Mouse (Mus musculus): Measurements from ENCODE around the gene Angel1. TPM values are rescaled to one million over a fixed set of nuclear protein-coding genes. Genes with fewer than 3 reads are reported as not detected.

Gene Angel1
- total and polyA plus RNA-seq, 2 experiments = 1.1 to 5.2 TPM

- no peak overlapping the region for H3K9ac ChIP-seq (ENCODE audit: low read depth, low read length)
- WGBS = 92% methylated on average over 4 of the region's 4 CpGs
- no peak for DNase-seq (ENCODE audit: extremely low read depth, low read depth, low spot score)
Measured at GRCm38 (mm10) chr12:86672105-86672504, 54.2 kb downstream of the Angel1 start.

GRCm38 (mm10) chr12:86668404-86668803 lies 57.9 kb downstream of the Angel1 start:
- no peaks in the 10 kb centered on the region for H3K4me1 ChIP-seq (ENCODE audit: control insufficient read depth, insufficient read depth, low read length)
- no peaks in the 10 kb centered on the region for H3K36me3 ChIP-seq (ENCODE audit: control insufficient read depth, insufficient read depth, low read length)
- no peak overlapping the region for H3K27ac ChIP-seq (replicated peaks; ENCODE audit: insufficient read depth, low read depth, low read length)
- no peaks in the 10 kb centered on the region; the same call in 1 of the 2 replicates for H3K27me3 ChIP-seq (ENCODE audit: control insufficient read depth, insufficient read depth, low read length)
- H3K79me2 ChIP-seq (ENCODE audit: control insufficient read depth, insufficient read depth, low read length) = no peaks in the 10 kb centered on the region
- DNase-seq (ENCODE audit: extremely low read depth, low read depth, low spot score) = no peak
- WGBS = 87% methylated on average over 2 of the region's 2 CpGs
- no peak for TF ChIP-seq POLR2A (IDR thresholded peaks at IDR 0.05; ENCODE audit: extremely low read depth, insufficient read depth, low read length)
- no peak overlapping the region for H3K9ac ChIP-seq (ENCODE audit: low read depth, low read length)
- no peak overlapping the region for H3K4me3 ChIP-seq (ENCODE audit: insufficient read depth, low read depth, low read length)

More at GRCm38 (mm10) chr12:86672105-86672504, 54.2 kb downstream of the Angel1 start:
- H3K36me3 ChIP-seq (ENCODE audit: control insufficient read depth, insufficient read depth, low read length) = no peaks in the 10 kb centered on the region
- H3K4me3 ChIP-seq (ENCODE audit: insufficient read depth, low read depth, low read length) = no peak overlapping the region
- no peaks in the 10 kb centered on the region for H3K79me2 ChIP-seq (ENCODE audit: control insufficient read depth, insufficient read depth, low read length)
- no peak overlapping the region for H3K27ac ChIP-seq (replicated peaks; ENCODE audit: insufficient read depth, low read depth, low read length)
- TF ChIP-seq CTCF (IDR thresholded peaks at IDR 0.05; ENCODE audit: low read depth, low read length) (no peak), POLR2A (IDR thresholded peaks at IDR 0.05; ENCODE audit: extremely low read depth, insufficient read depth, low read length) (no peak)
- peaks cover 2% of the 10 kb centered on the region; the same call in 1 of the 2 replicates for H3K27me3 ChIP-seq (ENCODE audit: control insufficient read depth, insufficient read depth, low read length)
- H3K4me1 ChIP-seq (ENCODE audit: control insufficient read depth, insufficient read depth, low read length) = no peaks in the 10 kb centered on the region

- Histone ChIP-seq H3K9ac (ENCODE audit: low read depth, low read length) (no peak overlapping the region), H3K36me3 (ENCODE audit: control insufficient read depth, insufficient read depth, low read length) (no peaks in the 10 kb centered on the region), H3K27ac (replicated peaks; ENCODE audit: insufficient read depth, low read depth, low read length) (no peak overlapping the region), H3K79me2 (ENCODE audit: control insufficient read depth, insufficient read depth, low read length) (no peaks in the 10 kb centered on the region), H3K4me1 (ENCODE audit: control insufficient read depth, insufficient read depth, low read length) (no peaks in the 10 kb centered on the region), H3K4me3 (ENCODE audit: insufficient read depth, low read depth, low read length) (no peak overlapping the region), H3K27me3 (ENCODE audit: control insufficient read depth, insufficient read depth, low read length) (no peaks in the 10 kb centered on the region)
- DNase-seq (ENCODE audit: extremely low read depth, low read depth, low spot score) = no peak
- TF ChIP-seq POLR2A (IDR thresholded peaks at IDR 0.05; ENCODE audit: extremely low read depth, insufficient read depth, low read length) (no peak), CTCF (IDR thresholded peaks at IDR 0.05; ENCODE audit: low read depth, low read length) (no peak)
- 55% methylated on average over 3 of the region's 3 CpGs for WGBS
Measured at GRCm38 (mm10) chr12:86665656-86666055, 60.6 kb downstream of the Angel1 start.

GRCm38 (mm10) chr12:86660466-86660865 lies 65.8 kb downstream of the Angel1 start:
- H3K79me2 ChIP-seq (ENCODE audit: control insufficient read depth, insufficient read depth, low read length) = no peaks in the 10 kb centered on the region
- no peak for DNase-seq (ENCODE audit: extremely low read depth, low read depth, low spot score)
- H3K36me3 ChIP-seq (ENCODE audit: control insufficient read depth, insufficient read depth, low read length) = no peaks in the 10 kb centered on the region
- no peaks in the 10 kb centered on the region for H3K27me3 ChIP-seq (ENCODE audit: control insufficient read depth, insufficient read depth, low read length)
- WGBS = 59% methylated on average over 2 of the region's 2 CpGs
- H3K4me1 ChIP-seq (ENCODE audit: control insufficient read depth, insufficient read depth, low read length) = peaks cover 4% of the 10 kb centered on the region; the same call in 1 of the 2 replicates
- H3K27ac ChIP-seq (replicated peaks; ENCODE audit: insufficient read depth, low read depth, low read length) = no peak overlapping the region
- H3K4me3 ChIP-seq (ENCODE audit: insufficient read depth, low read depth, low read length) = no peak overlapping the region
- no peak overlapping the region for H3K9ac ChIP-seq (ENCODE audit: low read depth, low read length)
- TF ChIP-seq POLR2A (IDR thresholded peaks at IDR 0.05; ENCODE audit: extremely low read depth, insufficient read depth, low read length) = no peak
- TF ChIP-seq CTCF (IDR thresholded peaks at IDR 0.05; ENCODE audit: low read depth, low read length) = no peak

- H3K4me3 ChIP-seq (ENCODE audit: insufficient read depth, low read depth, low read length) = no peak overlapping the region
- H3K9ac ChIP-seq (ENCODE audit: low read depth, low read length) = no peak overlapping the region
- TF ChIP-seq CTCF (IDR thresholded peaks at IDR 0.05; ENCODE audit: low read depth, low read length) = no peak
- TF ChIP-seq POLR2A (IDR thresholded peaks at IDR 0.05; ENCODE audit: extremely low read depth, insufficient read depth, low read length) = no peak
- H3K27me3 ChIP-seq (ENCODE audit: control insufficient read depth, insufficient read depth, low read length) = no peaks in the 10 kb centered on the region
- H3K79me2 ChIP-seq (ENCODE audit: control insufficient read depth, insufficient read depth, low read length) = no peaks in the 10 kb centered on the region
- H3K4me1 ChIP-seq (ENCODE audit: control insufficient read depth, insufficient read depth, low read length) = peaks cover 4% of the 10 kb centered on the region; the same call in 1 of the 2 replicates
- H3K27ac ChIP-seq (replicated peaks; ENCODE audit: insufficient read depth, low read depth, low read length) = no peak overlapping the region
- no peaks in the 10 kb centered on the region for H3K36me3 ChIP-seq (ENCODE audit: control insufficient read depth, insufficient read depth, low read length)
- WGBS = 44% methylated on average over 6 of the region's 6 CpGs
- no peak for DNase-seq (ENCODE audit: extremely low read depth, low read depth, low spot score)
Measured at GRCm38 (mm10) chr12:86659447-86659968, 66.8 kb downstream of the Angel1 start.

DNA sequence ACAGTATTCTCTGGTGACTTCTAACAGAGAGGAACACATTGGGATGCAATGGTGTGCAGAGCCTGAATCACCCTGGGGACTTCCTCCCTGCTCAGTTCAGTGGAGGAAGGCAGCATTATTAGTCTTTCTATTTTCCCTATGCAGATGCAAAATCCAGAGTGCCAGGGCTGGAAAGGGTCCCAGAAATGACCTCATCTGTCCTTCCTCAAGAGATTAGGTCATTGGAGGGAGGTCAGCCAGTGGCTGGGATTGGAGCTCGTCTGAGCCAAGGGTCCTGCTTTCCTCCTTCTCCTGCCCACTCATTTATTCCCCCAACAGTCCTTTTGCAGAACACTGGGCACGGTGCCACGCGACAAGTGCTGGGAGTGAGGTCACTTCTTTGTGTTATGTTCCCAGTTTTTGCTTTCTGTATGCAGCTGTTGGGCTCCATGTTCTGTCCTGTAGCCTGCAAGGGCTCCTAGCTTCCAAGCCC lies 73.7 kb downstream of the Angel1 start:
- H3K4me1 ChIP-seq (ENCODE audit: control insufficient read depth, insufficient read depth, low read length) = 0 out of 2 replicates have a peak, but pooled peaks cover 3% of the 10 kb centered on the region
- H3K27ac ChIP-seq (replicated peaks; ENCODE audit: insufficient read depth, low read depth, low read length) = no peak overlapping the region
- no peaks in the 10 kb centered on the region for H3K36me3 ChIP-seq (ENCODE audit: control insufficient read depth, insufficient read depth, low read length)
- no peak overlapping the region for H3K9ac ChIP-seq (ENCODE audit: low read depth, low read length)
- TF ChIP-seq POLR2A (IDR thresholded peaks at IDR 0.05; ENCODE audit: extremely low read depth, insufficient read depth, low read length) (no peak), CTCF (IDR thresholded peaks at IDR 0.05; ENCODE audit: low read depth, low read length) (no peak)
- 58% methylated on average over 4 of the region's 4 CpGs for WGBS
- no peak overlapping the region for H3K4me3 ChIP-seq (ENCODE audit: insufficient read depth, low read depth, low read length)
- H3K79me2 ChIP-seq (ENCODE audit: control insufficient read depth, insufficient read depth, low read length) = no peaks in the 10 kb centered on the region
- H3K27me3 ChIP-seq (ENCODE audit: control insufficient read depth, insufficient read depth, low read length) = no peaks in the 10 kb centered on the region
- DNase-seq (ENCODE audit: extremely low read depth, low read depth, low spot score) = peak; percentile 50

Measured in liver, adult 2 months (tissue).